Mouse (Mus musculus): ENCODE results near the gene Adamts14. TPM values are rescaled to one million over a fixed set of nuclear protein-coding genes. Genes with fewer than 3 reads are reported as not detected.
A peak's percentile ranks its signal among the peaks of the same experiment; 100 is the strongest.

Adamts14 gene
- total RNA-seq (2014; fragmentation: Nextera tagmentation), result 2.0 TPM in 1 of 2 replicates, not detected in the other
- total RNA-seq (2017), result 1.6 TPM in 1 of 2 replicates, not detected in the other

GRCm38 (mm10) chr10:61273081-61273843 is at the start of gene Adamts14:
TSS of gene Adamts14 (minus strand) at chr10:61273438.
- ATAC-seq (replicated peaks; ENCODE audit: low FRiP score, low TSS enrichment, poor library complexity, severe bottlenecking), result no peak

GRCm38 (mm10) chr10:61318527-61318926 is 45.3 kb upstream of the Adamts14 start:
- no peak for ATAC-seq (replicated peaks; ENCODE audit: low FRiP score, low TSS enrichment, poor library complexity, severe bottlenecking)

GRCm38 (mm10) chr10:61315324-61315880 is 42.2 kb upstream of the Adamts14 start:
- ATAC-seq (replicated peaks; ENCODE audit: low FRiP score, low TSS enrichment, poor library complexity, severe bottlenecking), result no peak

- no peak for ATAC-seq (replicated peaks; ENCODE audit: low FRiP score, low TSS enrichment, poor library complexity, severe bottlenecking)
Observed at GRCm38 (mm10) chr10:61313750-61314149, 40.5 kb upstream of the Adamts14 start.

GRCm38 (mm10) chr10:61312754-61313153 is 39.5 kb upstream of the Adamts14 start:
- ATAC-seq (replicated peaks; ENCODE audit: low FRiP score, low TSS enrichment, poor library complexity, severe bottlenecking), result no peak

- ATAC-seq (replicated peaks; ENCODE audit: low FRiP score, low TSS enrichment, poor library complexity, severe bottlenecking), result no peak
Observed at GRCm38 (mm10) chr10:61312159-61312558, 38.9 kb upstream of the Adamts14 start.

- no peak for ATAC-seq (replicated peaks; ENCODE audit: low FRiP score, low TSS enrichment, poor library complexity, severe bottlenecking)
Observed at GRCm38 (mm10) chr10:61308706-61309320, 35.6 kb upstream of the Adamts14 start.

GRCm38 (mm10) chr10:61305928-61306590 is 32.8 kb upstream of the Adamts14 start:
- ATAC-seq (replicated peaks; ENCODE audit: low FRiP score, low TSS enrichment, poor library complexity, severe bottlenecking), result peak; percentile 81

- no peak for ATAC-seq (replicated peaks; ENCODE audit: low FRiP score, low TSS enrichment, poor library complexity, severe bottlenecking)
Observed at GRCm38 (mm10) chr10:61304046-61304445, 30.8 kb upstream of the Adamts14 start.

- ATAC-seq (replicated peaks; ENCODE audit: low FRiP score, low TSS enrichment, poor library complexity, severe bottlenecking), result no peak
Observed at GRCm38 (mm10) chr10:61300996-61301395, 27.8 kb upstream of the Adamts14 start.

- no peak for ATAC-seq (replicated peaks; ENCODE audit: low FRiP score, low TSS enrichment, poor library complexity, severe bottlenecking)
Observed at GRCm38 (mm10) chr10:61297477-61297876, 24.2 kb upstream of the Adamts14 start, which contains the start of gene Prf1. TSS of gene Prf1 (plus strand) at chr10:61297833.

- ATAC-seq (replicated peaks; ENCODE audit: low FRiP score, low TSS enrichment, poor library complexity, severe bottlenecking), result no peak
Observed at GRCm38 (mm10) chr10:61296713-61297445, 23.6 kb upstream of the Adamts14 start.

GRCm38 (mm10) chr10:61294242-61294641 is 21.0 kb upstream of the Adamts14 start:
- no peak for ATAC-seq (replicated peaks; ENCODE audit: low FRiP score, low TSS enrichment, poor library complexity, severe bottlenecking)

- ATAC-seq (replicated peaks; ENCODE audit: low FRiP score, low TSS enrichment, poor library complexity, severe bottlenecking), result no peak
Observed at GRCm38 (mm10) chr10:61290479-61290878, 17.2 kb upstream of the Adamts14 start.

- no peak for ATAC-seq (replicated peaks; ENCODE audit: low FRiP score, low TSS enrichment, poor library complexity, severe bottlenecking)
Observed at GRCm38 (mm10) chr10:61290016-61290415, 16.8 kb upstream of the Adamts14 start.

GRCm38 (mm10) chr10:61286246-61286645 is 13.0 kb upstream of the Adamts14 start:
- no peak for ATAC-seq (replicated peaks; ENCODE audit: low FRiP score, low TSS enrichment, poor library complexity, severe bottlenecking)

GRCm38 (mm10) chr10:61285271-61285670 is 12.0 kb upstream of the Adamts14 start:
- ATAC-seq (replicated peaks; ENCODE audit: low FRiP score, low TSS enrichment, poor library complexity, severe bottlenecking), result no peak

GRCm38 (mm10) chr10:61284309-61284708 is 11.1 kb upstream of the Adamts14 start:
- no peak for ATAC-seq (replicated peaks; ENCODE audit: low FRiP score, low TSS enrichment, poor library complexity, severe bottlenecking)

- no peak for ATAC-seq (replicated peaks; ENCODE audit: low FRiP score, low TSS enrichment, poor library complexity, severe bottlenecking)
Observed at GRCm38 (mm10) chr10:61281115-61281514, 7.9 kb upstream of the Adamts14 start.

Data from megakaryocyte-erythroid progenitor cell, adult 5-6 weeks (primary cell).